In genomic region chr9:106821050-106821617, GRCm38 (mm10) we compare ENCODE assay signal across 7 mouse cellular contexts. TPM values are rescaled to one million over a fixed set of nuclear protein-coding genes. Genes with fewer than 3 reads are reported as not detected.
DNase-seq lines count a peak whose midpoint lies in the region; ATAC-seq and TF ChIP-seq lines count a peak whose summit lies in the region.

No protein-coding gene starts in this region.

- no peaks in the 10 kb centered on the region for H3K9me3 ChIP-seq in lung, embryonic 15.5 days
- H3K9me3 ChIP-seq in liver, postnatal 0 days (ENCODE audit: low read length), result no peaks in the 10 kb centered on the region

- no peaks in the 10 kb centered on the region for H3K27me3 ChIP-seq in lung, embryonic 15.5 days
- no peaks in the 10 kb centered on the region for H3K27me3 ChIP-seq in liver, postnatal 0 days (ENCODE audit: insufficient read depth, low read length)

- TF ChIP-seq CTCF in liver, postnatal 0 days (IDR thresholded peaks at IDR 0.05; ENCODE audit: low read depth), result no peak

- H3K4me1 ChIP-seq in lung, embryonic 15.5 days, result 0 out of 2 replicates have a peak, but pooled peaks cover 7% of the 10 kb centered on the region
- peaks cover 3% of the 10 kb centered on the region for H3K4me1 ChIP-seq in liver, postnatal 0 days (ENCODE audit: insufficient read depth)

- intact Hi-C loops in heart, postnatal 10 days (cut with DNase I), result loop anchor here (2.0 to 10.0 kb wide), 2 partner anchors 28 to 474 kb away; partner anchors contain the start of gene Cish
- intact Hi-C loops in left cerebral cortex, postnatal 36 days (cut with DNase I), result loop anchor here (2.0 kb wide), 1 partner anchor 136 kb away; the partner anchor contains the start of gene Tex264

- no peak for ATAC-seq in lung, embryonic 15.5 days (ENCODE audit: borderline replicate concordance, extremely low read depth, low FRiP score, low TSS enrichment)
- no peak for ATAC-seq in liver, postnatal 0 days

- 0 out of 2 replicates have a peak, but pooled peaks have one; percentile 6 for TF ChIP-seq EP300 in liver, postnatal 0 days (IDR thresholded peaks at IDR 0.05; ENCODE audit: low read depth)

- H3K36me3 ChIP-seq in lung, embryonic 15.5 days, result no peaks in the 10 kb centered on the region
- no peaks in the 10 kb centered on the region for H3K36me3 ChIP-seq in liver, postnatal 0 days (replicated peaks; ENCODE audit: insufficient read depth, low read length)

- no peak for DNase-seq in lung, postnatal 25 days (ENCODE audit: low spot score)
- DNase-seq in cerebellum, postnatal 25 days, result peak; percentile 6 to 9
- DNase-seq in heart, postnatal 10 days, result peak; percentile 7 to 22
- DNase-seq in liver, postnatal 0 days, result no peak
- peak; percentile 14 for DNase-seq in thymus, postnatal 25 days
- no peak for DNase-seq in left cerebral cortex, postnatal 36 days (ENCODE audit: low spot score in 2 of 2)

- 40% methylated on average over 15 of the region's 15 CpGs for WGBS in lung, embryonic 15.5 days
- 22% methylated on average over 15 of the region's 15 CpGs for WGBS in liver, postnatal 0 days (ENCODE audit: insufficient replicate concordance)

- peak overlapping the region; percentile 53 for H3K4me2 ChIP-seq in lung, embryonic 15.5 days
- H3K4me2 ChIP-seq in liver, postnatal 0 days (ENCODE audit: low read depth, low read length), result peak overlapping the region; percentile 66

- peak overlapping the region; percentile 98 for H3K4me3 ChIP-seq in lung, embryonic 15.5 days
- peak overlapping the region; percentile 92 for H3K4me3 ChIP-seq in liver, postnatal 0 days (ENCODE audit: low read depth, low read length)

- H3K27ac ChIP-seq in lung, embryonic 15.5 days, result no peak overlapping the region; the same call in 1 of the 2 replicates
- peak overlapping the region; percentile 58 for H3K27ac ChIP-seq in liver, postnatal 0 days (ENCODE audit: low read depth)

- peak overlapping the region; percentile 48 for H3K9ac ChIP-seq in lung, embryonic 15.5 days
- H3K9ac ChIP-seq in liver, postnatal 0 days (replicated peaks), result peak overlapping the region; percentile 66

RNA-seq across cellular contexts. Expression of gene Dcaf1, which starts 0.5 kb away (rescaled TPM):
- polyA plus RNA-seq in lung, embryonic 15.5 days (2015; fragmentation: Nextera tagmentation; extraction: Ambion mirVana), result 17.4 and 18.4 TPM in 2 replicates
- 10 to 100 TPM; 23.1 to 25.8 TPM for total RNA-seq in heart, postnatal 10 days (2021)
- 3.1 and 5.0 TPM in 2 replicates for polyA plus RNA-seq in liver, postnatal 0 days (2015; fragmentation: Nextera tagmentation; extraction: Ambion mirVana)
- 10 to 100 TPM; 31.0 to 33.5 TPM for total RNA-seq in left cerebral cortex, postnatal 36 days (2021)

RNA-seq across cellular contexts. Expression of gene Rad54l2, which starts 32.1 kb away (rescaled TPM):
- 6.6 and 7.1 TPM in 2 replicates for polyA plus RNA-seq in lung, embryonic 15.5 days (2015; fragmentation: Nextera tagmentation; extraction: Ambion mirVana)
- 10 to 100 TPM; 14.6 to 15.8 TPM for total RNA-seq in heart, postnatal 10 days (2021)
- polyA plus RNA-seq in liver, postnatal 0 days (2015; fragmentation: Nextera tagmentation; extraction: Ambion mirVana), result 1.2 and 1.7 TPM in 2 replicates
- 10 to 100 TPM; 14.7 to 18.0 TPM for total RNA-seq in left cerebral cortex, postnatal 36 days (2021)

Comparison
In these comparisons a context has a peak if more than half of its experiments do, and no peak if none do; other contexts are left out.
1. DNase-seq: peak in cerebellum, postnatal 25 days (2 of 2), heart, postnatal 10 days (2 of 2) and thymus, postnatal 25 days (single experiment); none in lung, postnatal 25 days (single experiment), liver, postnatal 0 days (single experiment) and left cerebral cortex, postnatal 36 days (0 of 2).